ENCODE assay signal across 11 mouse cellular contexts in the genomic region with DNA sequence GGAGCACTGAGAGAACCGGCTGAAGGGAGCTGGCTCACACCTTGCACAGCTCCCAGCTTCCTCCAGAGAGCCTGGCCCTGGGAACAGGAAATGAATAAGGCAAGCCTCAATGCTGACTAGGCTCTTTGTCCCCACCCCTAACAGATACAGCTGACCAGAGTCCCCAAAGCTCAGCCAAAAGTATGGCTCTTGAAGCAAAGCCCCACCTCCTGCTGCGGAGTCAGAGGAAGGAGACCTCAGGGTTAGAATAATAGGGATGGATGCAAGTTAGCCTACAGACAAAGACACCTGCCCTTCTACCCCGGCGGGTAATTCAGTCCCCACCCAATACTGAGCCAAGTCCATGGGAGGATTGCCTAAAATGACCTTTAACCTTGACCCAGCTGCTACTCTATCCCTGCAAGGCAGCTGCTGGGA. TPM values are rescaled to one million over a fixed set of nuclear protein-coding genes. Genes with fewer than 3 reads are reported as not detected.
A peak's percentile ranks its signal among the peaks of the same experiment; 100 is the strongest.
DNase-seq lines count a peak whose midpoint lies in the region; ATAC-seq and TF ChIP-seq lines count a peak whose summit lies in the region.
"Had no signal": no experiment of that assay in that cellular context is flagged by ENCODE, and none has a peak within 500 bp of the region (broad histone marks: within the 10 kb centered on the region; RNA-seq: fewer than 3 reads in every experiment).

No protein-coding gene starts in this region.

- TF ChIP-seq EP300 in liver, postnatal 0 days (IDR thresholded peaks at IDR 0.05; ENCODE audit: low read depth) = no peak

- DNase-seq in hindbrain, postnatal 0 days (ENCODE audit: low spot score) = no peak
- no peak for DNase-seq in hindbrain, embryonic 14.5 days (ENCODE audit: low spot score)
- peak; percentile 94 for DNase-seq in ZHBTc4 (ENCODE audit: low read depth, low spot score)
- peak; percentile 31 for DNase-seq in liver, postnatal 0 days
- no peak for DNase-seq in layer of hippocampus, adult 2 months (ENCODE audit: low spot score in 2 of 2)
- DNase-seq in testis, postnatal 10 days (ENCODE audit: low spot score) = no peak
- DNase-seq: forebrain, postnatal 0 days had no signal

- WGBS in hindbrain, postnatal 0 days = 47% methylated on average over 4 of the region's 4 CpGs
- 53% methylated on average over 4 of the region's 4 CpGs for WGBS in hindbrain, embryonic 14.5 days
- WGBS in intestine, postnatal 0 days = 11% methylated on average over 4 of the region's 4 CpGs
- WGBS in liver, postnatal 0 days (ENCODE audit: insufficient replicate concordance) = 23% methylated on average over 4 of the region's 4 CpGs

- H3K9me3 ChIP-seq in hindbrain, postnatal 0 days (ENCODE audit: low read length) = no peaks in the 10 kb centered on the region
- H3K9me3 ChIP-seq in hindbrain, embryonic 14.5 days (ENCODE audit: control insufficient read depth, low read length) = no peaks in the 10 kb centered on the region
- no peaks in the 10 kb centered on the region for H3K9me3 ChIP-seq in intestine, postnatal 0 days (ENCODE audit: control insufficient read depth)
- H3K9me3 ChIP-seq in liver, postnatal 0 days (ENCODE audit: low read length) = no peaks in the 10 kb centered on the region
- H3K9me3 ChIP-seq: limb, embryonic 13.5 days had no signal

- H3K36me3 ChIP-seq in hindbrain, postnatal 0 days (ENCODE audit: insufficient read depth, low read length) = no peaks in the 10 kb centered on the region
- H3K36me3 ChIP-seq in hindbrain, embryonic 14.5 days (replicated peaks; ENCODE audit: control insufficient read depth, insufficient read depth) = no peaks in the 10 kb centered on the region
- 0 out of 2 replicates have a peak, but pooled peaks cover 4% of the 10 kb centered on the region for H3K36me3 ChIP-seq in intestine, postnatal 0 days (ENCODE audit: control insufficient read depth, insufficient read depth)
- no peaks in the 10 kb centered on the region for H3K36me3 ChIP-seq in liver, postnatal 0 days (replicated peaks; ENCODE audit: insufficient read depth, low read length)
- H3K36me3 ChIP-seq: limb, embryonic 13.5 days had no signal

- H3K4me3 ChIP-seq in hindbrain, postnatal 0 days (ENCODE audit: low read length) = no peak overlapping the region
- H3K4me3 ChIP-seq in hindbrain, embryonic 14.5 days (replicated peaks; ENCODE audit: low read length) = no peak overlapping the region
- no peak overlapping the region for H3K4me3 ChIP-seq in intestine, postnatal 0 days (ENCODE audit: low read depth, low read length)
- no peak overlapping the region for H3K4me3 ChIP-seq in liver, postnatal 0 days (ENCODE audit: low read depth, low read length)
- H3K4me3 ChIP-seq in layer of hippocampus, adult 2 months = no peak overlapping the region
- H3K4me3 ChIP-seq: limb, embryonic 13.5 days had no signal

- no peak overlapping the region for H3K4me2 ChIP-seq in hindbrain, postnatal 0 days (ENCODE audit: low read depth, low read length)
- no peak overlapping the region for H3K4me2 ChIP-seq in hindbrain, embryonic 14.5 days (replicated peaks)
- H3K4me2 ChIP-seq in intestine, postnatal 0 days (replicated peaks; ENCODE audit: low read depth) = peak overlapping the region; percentile 37; the same call in 1 of the 2 replicates
- 0 out of 2 replicates have a peak overlapping the region, but pooled peaks have one; percentile 18 for H3K4me2 ChIP-seq in liver, postnatal 0 days (ENCODE audit: low read depth, low read length)
- H3K4me2 ChIP-seq: limb, embryonic 13.5 days had no signal

- no peaks in the 10 kb centered on the region for H3K27me3 ChIP-seq in hindbrain, postnatal 0 days (ENCODE audit: insufficient read depth, low read length)
- no peaks in the 10 kb centered on the region for H3K27me3 ChIP-seq in hindbrain, embryonic 14.5 days (ENCODE audit: control insufficient read depth, insufficient read depth, low read length)
- no peaks in the 10 kb centered on the region for H3K27me3 ChIP-seq in intestine, postnatal 0 days (replicated peaks; ENCODE audit: control insufficient read depth, insufficient read depth, low read length)
- H3K27me3 ChIP-seq in liver, postnatal 0 days (ENCODE audit: insufficient read depth, low read length) = no peaks in the 10 kb centered on the region
- H3K27me3 ChIP-seq: CH12.LX; limb, embryonic 13.5 days had no signal

- no peak overlapping the region for H3K9ac ChIP-seq in hindbrain, postnatal 0 days (replicated peaks; ENCODE audit: low read length)
- no peak overlapping the region for H3K9ac ChIP-seq in hindbrain, embryonic 14.5 days
- H3K9ac ChIP-seq in intestine, postnatal 0 days (ENCODE audit: low read depth, low read length) = no peak overlapping the region
- no peak overlapping the region for H3K9ac ChIP-seq in liver, postnatal 0 days (replicated peaks)
- H3K9ac ChIP-seq: forebrain, postnatal 0 days; limb, embryonic 13.5 days had no signal

- ATAC-seq in hindbrain, postnatal 0 days = 0 out of 2 replicates have a peak, but pooled peaks have one; percentile 12
- no peak for ATAC-seq in hindbrain, embryonic 14.5 days (ENCODE audit: low FRiP score)
- peak; percentile 37 for ATAC-seq in intestine, postnatal 0 days
- ATAC-seq in liver, postnatal 0 days = peak; percentile 65
- no peak for ATAC-seq in frontal cortex, adult (ENCODE audit: low TSS enrichment)
- ATAC-seq: forebrain, postnatal 0 days had no signal

- TF ChIP-seq CTCF in hindbrain, postnatal 0 days (IDR thresholded peaks at IDR 0.05; ENCODE audit: low read depth) = no peak
- no peak for TF ChIP-seq CTCF in intestine, postnatal 0 days (IDR thresholded peaks at IDR 0.05; ENCODE audit: low read depth)
- TF ChIP-seq CTCF in liver, postnatal 0 days (IDR thresholded peaks at IDR 0.05; ENCODE audit: low read depth) = no peak
- TF ChIP-seq CTCF in layer of hippocampus, adult 2 months (conservative IDR thresholded peaks at IDR 0.05) = no peak

- H3K4me1 ChIP-seq in hindbrain, postnatal 0 days (ENCODE audit: insufficient read depth, low read length) = no peaks in the 10 kb centered on the region
- no peaks in the 10 kb centered on the region for H3K4me1 ChIP-seq in hindbrain, embryonic 14.5 days (replicated peaks; ENCODE audit: control insufficient read depth, insufficient read depth, low read length)
- peaks cover 17% of the 10 kb centered on the region; the same call in 1 of the 2 replicates for H3K4me1 ChIP-seq in intestine, postnatal 0 days (replicated peaks; ENCODE audit: control insufficient read depth, insufficient read depth, low read length)
- H3K4me1 ChIP-seq in liver, postnatal 0 days (ENCODE audit: insufficient read depth) = peaks cover 24% of the 10 kb centered on the region

- H3K27ac ChIP-seq in hindbrain, postnatal 0 days = no peak overlapping the region
- no peak overlapping the region for H3K27ac ChIP-seq in hindbrain, embryonic 14.5 days
- peak overlapping the region; percentile 85 for H3K27ac ChIP-seq in intestine, postnatal 0 days (ENCODE audit: low read depth, low read length)
- H3K27ac ChIP-seq in liver, postnatal 0 days (ENCODE audit: low read depth) = peak overlapping the region; percentile 51
- H3K27ac ChIP-seq in layer of hippocampus, adult 2 months = no peak overlapping the region
- H3K27ac ChIP-seq: limb, embryonic 13.5 days had no signal

RNA-seq across cellular contexts. Expression of a gene that starts 22.7 kb away (rescaled TPM):
- 83.6 and 85.6 TPM in 2 replicates for total RNA-seq in hindbrain, postnatal 0 days (2014; rRNA removed)
- 66.7 and 74.8 TPM in 2 replicates for polyA plus RNA-seq in hindbrain, postnatal 0 days (2015; fragmentation: Nextera tagmentation; extraction: Ambion mirVana)
- polyA plus RNA-seq in hindbrain, embryonic 14.5 days (2014; fragmentation: Nextera tagmentation; extraction: Ambion mirVana) = 57.1 and 66.0 TPM in 2 replicates
- 35.5 and 36.4 TPM in 2 replicates for polyA plus RNA-seq in intestine, postnatal 0 days (2015; fragmentation: Nextera tagmentation; extraction: Ambion mirVana)
- polyA plus RNA-seq in liver, postnatal 0 days (2015; fragmentation: Nextera tagmentation; extraction: Ambion mirVana) = 27.4 and 28.9 TPM in 2 replicates
- total RNA-seq in layer of hippocampus, adult 2 months (2021) = 10 to 100 TPM; 52.1 to 54.9 TPM

RNA-seq across cellular contexts. Expression of a gene that starts 34.2 kb away (rescaled TPM):
- 3.7 and 4.5 TPM in 2 replicates for total RNA-seq in hindbrain, postnatal 0 days (2014; rRNA removed)
- polyA plus RNA-seq in hindbrain, postnatal 0 days (2015; fragmentation: Nextera tagmentation; extraction: Ambion mirVana) = 3.6 TPM in 2 replicates
- polyA plus RNA-seq in hindbrain, embryonic 14.5 days (2014; fragmentation: Nextera tagmentation; extraction: Ambion mirVana) = 4.5 and 6.2 TPM in 2 replicates
- 188 TPM in 2 replicates for polyA plus RNA-seq in intestine, postnatal 0 days (2015; fragmentation: Nextera tagmentation; extraction: Ambion mirVana)
- polyA plus RNA-seq in liver, postnatal 0 days (2015; fragmentation: Nextera tagmentation; extraction: Ambion mirVana) = 5.0 and 5.1 TPM in 2 replicates
- total RNA-seq in layer of hippocampus, adult 2 months (2021) = 1 to 10 TPM; 1.4 to 2.0 TPM

RNA-seq across cellular contexts. Expression of a gene that starts 43.3 kb away (rescaled TPM):
- total RNA-seq in hindbrain, postnatal 0 days (2014; rRNA removed) = 113 and 129 TPM in 2 replicates
- 266 and 297 TPM in 2 replicates for polyA plus RNA-seq in hindbrain, postnatal 0 days (2015; fragmentation: Nextera tagmentation; extraction: Ambion mirVana)
- 245 and 308 TPM in 2 replicates for polyA plus RNA-seq in hindbrain, embryonic 14.5 days (2014; fragmentation: Nextera tagmentation; extraction: Ambion mirVana)
- polyA plus RNA-seq in intestine, postnatal 0 days (2015; fragmentation: Nextera tagmentation; extraction: Ambion mirVana) = 300 and 317 TPM in 2 replicates
- 261 and 284 TPM in 2 replicates for polyA plus RNA-seq in liver, postnatal 0 days (2015; fragmentation: Nextera tagmentation; extraction: Ambion mirVana)
- 100 to 1,000 TPM in 1 of 2 experiments, 10 to 100 TPM in 1; 99.8 to 101 TPM for total RNA-seq in layer of hippocampus, adult 2 months (2021)

RNA-seq across cellular contexts. Expression of a gene that starts 48.0 kb away (rescaled TPM):
- total RNA-seq in hindbrain, postnatal 0 days (2014; rRNA removed) = 50.1 and 53.3 TPM in 2 replicates
- 44.5 and 47.2 TPM in 2 replicates for polyA plus RNA-seq in hindbrain, postnatal 0 days (2015; fragmentation: Nextera tagmentation; extraction: Ambion mirVana)
- polyA plus RNA-seq in hindbrain, embryonic 14.5 days (2014; fragmentation: Nextera tagmentation; extraction: Ambion mirVana) = 43.6 and 47.3 TPM in 2 replicates
- 49.4 and 53.7 TPM in 2 replicates for polyA plus RNA-seq in intestine, postnatal 0 days (2015; fragmentation: Nextera tagmentation; extraction: Ambion mirVana)
- polyA plus RNA-seq in liver, postnatal 0 days (2015; fragmentation: Nextera tagmentation; extraction: Ambion mirVana) = 38.1 and 39.8 TPM in 2 replicates
- total RNA-seq in layer of hippocampus, adult 2 months (2021) = 10 to 100 TPM; 16.1 to 18.4 TPM

Comparison
In these comparisons a context has a peak if more than half of its experiments do, and no peak if none do; other contexts are left out.
1. ATAC-seq: peak in hindbrain, postnatal 0 days (single experiment), intestine, postnatal 0 days (single experiment) and liver, postnatal 0 days (single experiment); none in hindbrain, embryonic 14.5 days (single experiment) and frontal cortex, adult (single experiment).
2. DNase-seq: peak in ZHBTc4 (single experiment) and liver, postnatal 0 days (single experiment); none in hindbrain, postnatal 0 days (single experiment), hindbrain, embryonic 14.5 days (single experiment), layer of hippocampus, adult 2 months (0 of 2) and testis, postnatal 10 days (single experiment).
3. H3K27ac ChIP-seq: peak in intestine, postnatal 0 days (single experiment) and liver, postnatal 0 days (single experiment); none in hindbrain, postnatal 0 days (single experiment), hindbrain, embryonic 14.5 days (single experiment) and layer of hippocampus, adult 2 months (single experiment).
4. H3K4me2 ChIP-seq: peak in intestine, postnatal 0 days (single experiment) and liver, postnatal 0 days (single experiment); none in hindbrain, postnatal 0 days (single experiment) and hindbrain, embryonic 14.5 days (single experiment).
5. RNA of a gene that starts 34.2 kb away (polyA plus RNA-seq): 188 TPM in intestine, postnatal 0 days; 4.5 to 6.2 TPM in hindbrain, embryonic 14.5 days, 5.0 to 5.1 TPM in liver, postnatal 0 days and 3.6 TPM in hindbrain, postnatal 0 days; every median in the first group is over 10 times any median in the second.